Mouse (Mus musculus): ENCODE measurements around the gene Cwc25. TPM values are rescaled to one million over a fixed set of nuclear protein-coding genes. Genes with fewer than 3 reads are reported as not detected.

The Cwc25 gene
- 22.5 and 23.3 TPM in 2 replicates for polyA plus RNA-seq (2015; fragmentation: Nextera tagmentation; extraction: Ambion mirVana)

DNA sequence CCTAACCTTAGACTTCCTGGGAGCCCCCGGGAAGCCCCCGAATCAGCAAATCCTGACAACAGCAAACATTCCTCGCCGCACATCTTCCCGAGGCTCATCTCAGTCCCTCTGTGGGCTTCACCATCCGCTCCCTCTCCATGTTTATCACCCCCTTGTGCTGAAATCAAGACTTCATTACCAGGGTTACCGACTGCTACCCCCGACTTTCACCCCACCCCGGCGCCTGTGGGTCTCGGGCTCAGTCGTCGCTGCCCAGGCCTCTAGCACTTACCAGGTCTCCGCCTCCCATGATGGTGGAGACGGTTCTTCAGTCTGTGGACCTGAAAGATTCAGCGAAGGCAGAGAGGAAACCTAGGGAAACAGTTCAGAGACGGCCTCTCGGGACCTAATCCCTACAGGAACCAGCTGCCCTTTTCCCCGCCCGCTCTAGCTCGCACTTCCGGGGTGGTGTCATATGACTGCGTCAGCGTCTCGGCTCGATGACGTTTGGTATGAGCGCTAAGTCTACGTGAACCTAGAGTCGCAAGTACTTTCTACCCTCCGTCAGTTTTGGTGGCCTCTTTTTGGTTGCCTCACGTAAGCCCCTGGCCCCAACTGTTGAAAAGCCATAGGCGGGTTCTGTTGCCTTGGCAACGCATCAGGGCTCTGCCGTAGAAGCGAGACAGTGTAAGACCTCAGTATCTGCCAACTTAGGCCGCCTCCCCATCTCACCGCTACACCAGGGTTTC lies at the start of gene Cwc25:
TSS of gene Cwc25 (minus strand) at position 403 of the 728 bp plus-strand sequence.
- peaks cover 30% of the 10 kb centered on the region for H3K36me3 ChIP-seq
- H3K9ac ChIP-seq, result peak within 1 kb of the TSS; percentile 93
- H3K9me3 ChIP-seq, result no peaks in the 10 kb centered on the region
- peak; percentile 83 for ATAC-seq (ENCODE audit: insufficient number of reproducible peaks, insufficient read depth, low FRiP score, low TSS enrichment, low read depth)
- WGBS, result under 1% methylated on average over 38 of the region's 38 CpGs
- H3K27me3 ChIP-seq, result no peaks in the 10 kb centered on the region
- H3K4me1 ChIP-seq, result peaks cover 18% of the 10 kb centered on the region
- H3K27ac ChIP-seq, result peak within 1 kb of the TSS; percentile 95
- H3K4me2 ChIP-seq, result peak within 1 kb of the TSS; percentile 88
- peak within 1 kb of the TSS; percentile 93 for H3K4me3 ChIP-seq

GRCm38 (mm10) chr11:97815736-97816135 lies 49.4 kb upstream of the Cwc25 start:
- ATAC-seq (ENCODE audit: insufficient number of reproducible peaks, insufficient read depth, low FRiP score, low TSS enrichment, low read depth), result no peak
- peaks cover 80% of the 10 kb centered on the region for H3K4me1 ChIP-seq
- H3K4me2 ChIP-seq, result no peak overlapping the region
- H3K36me3 ChIP-seq, result peaks cover 75% of the 10 kb centered on the region
- no peaks in the 10 kb centered on the region for H3K27me3 ChIP-seq
- peak overlapping the region; percentile 58 for H3K27ac ChIP-seq
- no peaks in the 10 kb centered on the region for H3K9me3 ChIP-seq
- no peak overlapping the region for H3K4me3 ChIP-seq
- peak overlapping the region; percentile 44; the same call in 1 of the 2 replicates for H3K9ac ChIP-seq
- 51% methylated on average over 11 of the region's 11 CpGs for WGBS

DNA sequence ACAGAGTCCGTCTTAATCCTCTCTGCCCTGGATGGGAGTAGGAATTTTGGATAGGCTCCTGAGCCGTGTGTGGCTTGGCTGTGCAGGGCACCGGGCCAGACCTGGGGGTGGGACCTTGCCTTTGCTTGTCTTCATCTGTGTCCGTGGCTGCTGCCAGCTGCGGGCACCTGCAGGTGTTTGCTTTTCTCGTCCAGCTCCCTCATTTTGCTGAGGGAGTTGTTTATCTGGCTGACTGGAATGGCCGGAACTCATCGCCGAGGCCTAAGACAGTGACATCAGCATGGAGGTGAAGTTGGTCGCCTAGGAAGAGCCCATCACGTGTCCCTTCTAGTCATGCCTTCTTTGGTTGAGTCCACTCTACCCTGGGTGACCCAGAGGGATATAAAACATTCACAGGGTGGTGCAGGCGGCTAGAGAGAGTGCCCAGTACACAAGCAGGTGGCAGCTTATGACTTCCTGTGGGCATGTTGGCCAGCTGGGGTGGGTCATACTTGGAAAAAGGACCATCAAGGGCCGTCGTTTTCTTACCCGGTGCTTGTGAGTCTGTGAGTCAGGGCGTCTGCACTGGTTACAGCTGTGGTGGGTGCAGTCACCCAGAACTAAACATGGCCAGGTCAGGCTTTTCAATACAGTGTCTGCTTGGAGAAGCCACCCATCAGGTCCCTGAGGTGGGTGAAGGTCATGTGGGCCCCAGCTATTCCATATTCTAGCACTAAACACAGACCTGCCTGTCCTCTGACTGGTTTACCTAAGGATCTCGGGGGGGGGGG lies 47.6 kb upstream of the Cwc25 start:
- Histone ChIP-seq H3K27ac (no peak overlapping the region; the same call in 1 of the 2 replicates), H3K9me3 (no peaks in the 10 kb centered on the region), H3K27me3 (no peaks in the 10 kb centered on the region), H3K36me3 (peaks cover 70% of the 10 kb centered on the region), H3K4me2 (no peak overlapping the region), H3K9ac (0 out of 2 replicates have a peak overlapping the region, but pooled peaks have one; percentile 27), H3K4me1 (peaks cover 92% of the 10 kb centered on the region), H3K4me3 (no peak overlapping the region)
- no peak for ATAC-seq (ENCODE audit: insufficient number of reproducible peaks, insufficient read depth, low FRiP score, low TSS enrichment, low read depth)
- 80% methylated on average over 17 of the region's 17 CpGs for WGBS

DNA sequence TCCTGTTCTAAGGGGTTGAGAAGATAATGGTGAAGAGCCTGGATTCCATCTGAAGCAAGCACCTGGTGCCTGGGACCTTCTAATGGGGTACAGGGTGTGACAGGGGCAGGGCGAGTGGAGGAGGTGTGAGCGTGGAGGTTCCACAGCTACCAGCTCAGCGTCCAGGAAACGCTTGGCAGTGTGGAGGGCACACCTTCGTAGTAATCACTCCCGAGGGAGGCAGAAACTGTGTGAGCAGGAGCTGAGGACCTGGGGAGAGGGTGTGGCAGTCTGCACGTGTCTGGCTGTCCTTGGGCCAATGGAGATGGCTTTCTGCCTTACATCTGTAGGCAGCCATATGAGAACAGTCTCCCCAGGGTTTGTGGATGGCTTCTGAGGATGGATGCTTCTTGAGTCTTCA lies 46.7 kb upstream of the Cwc25 start:
- ATAC-seq (ENCODE audit: insufficient number of reproducible peaks, insufficient read depth, low FRiP score, low TSS enrichment, low read depth), result no peak
- H3K4me1 ChIP-seq, result peaks cover 92% of the 10 kb centered on the region
- H3K27me3 ChIP-seq, result no peaks in the 10 kb centered on the region
- WGBS, result 56% methylated on average over 7 of the region's 7 CpGs
- no peak overlapping the region for H3K4me3 ChIP-seq
- H3K9ac ChIP-seq, result 0 out of 2 replicates have a peak overlapping the region, but pooled peaks have one; percentile 27
- no peak overlapping the region for H3K4me2 ChIP-seq
- no peaks in the 10 kb centered on the region for H3K9me3 ChIP-seq
- H3K36me3 ChIP-seq, result peaks cover 70% of the 10 kb centered on the region
- H3K27ac ChIP-seq, result peak overlapping the region; percentile 22; the same call in 1 of the 2 replicates

DNA sequence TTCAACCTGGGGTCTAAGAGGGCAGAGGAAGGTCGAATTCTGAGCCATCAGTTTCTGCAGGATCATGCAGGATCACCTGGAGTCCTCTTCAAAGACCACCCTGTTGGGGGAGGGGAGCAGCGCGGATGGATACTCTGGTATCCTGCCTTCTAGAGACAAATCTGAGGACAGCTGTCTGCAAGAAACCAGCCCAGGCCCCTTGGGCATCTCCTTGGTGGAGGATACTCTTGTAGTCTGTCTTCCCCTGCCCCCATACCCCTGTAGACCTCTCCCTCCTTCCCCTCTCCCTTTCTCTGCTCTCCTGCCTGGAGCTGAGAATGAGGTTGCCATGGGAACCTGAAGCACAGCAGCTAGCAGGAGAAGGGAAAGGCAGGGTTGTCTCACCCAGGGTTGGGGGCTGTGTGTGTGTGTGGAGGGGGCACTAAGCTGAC lies 46.1 kb upstream of the Cwc25 start:
- ATAC-seq (ENCODE audit: insufficient number of reproducible peaks, insufficient read depth, low FRiP score, low TSS enrichment, low read depth), result no peak
- Histone ChIP-seq H3K9me3 (no peaks in the 10 kb centered on the region), H3K27ac (peak overlapping the region; percentile 22; the same call in 1 of the 2 replicates), H3K4me2 (peak overlapping the region; percentile 24), H3K27me3 (no peaks in the 10 kb centered on the region), H3K36me3 (peaks cover 69% of the 10 kb centered on the region), H3K4me3 (no peak overlapping the region), H3K9ac (peak overlapping the region; percentile 27; the same call in 1 of the 2 replicates), H3K4me1 (peaks cover 92% of the 10 kb centered on the region)
- 30% methylated on average over 3 of the region's 3 CpGs for WGBS

GRCm38 (mm10) chr11:97811569-97812362 lies 45.4 kb upstream of the Cwc25 start:
- Histone ChIP-seq H3K4me1 (peaks cover 90% of the 10 kb centered on the region), H3K27ac (0 out of 2 replicates have a peak overlapping the region, but pooled peaks have one; percentile 22), H3K27me3 (no peaks in the 10 kb centered on the region), H3K9me3 (no peaks in the 10 kb centered on the region), H3K9ac (0 out of 2 replicates have a peak overlapping the region, but pooled peaks have one; percentile 36), H3K4me3 (no peak overlapping the region), H3K4me2 (peak overlapping the region; percentile 24), H3K36me3 (peaks cover 71% of the 10 kb centered on the region)
- 28% methylated on average over 13 of the region's 13 CpGs for WGBS
- no peak for ATAC-seq (ENCODE audit: insufficient number of reproducible peaks, insufficient read depth, low FRiP score, low TSS enrichment, low read depth)

DNA sequence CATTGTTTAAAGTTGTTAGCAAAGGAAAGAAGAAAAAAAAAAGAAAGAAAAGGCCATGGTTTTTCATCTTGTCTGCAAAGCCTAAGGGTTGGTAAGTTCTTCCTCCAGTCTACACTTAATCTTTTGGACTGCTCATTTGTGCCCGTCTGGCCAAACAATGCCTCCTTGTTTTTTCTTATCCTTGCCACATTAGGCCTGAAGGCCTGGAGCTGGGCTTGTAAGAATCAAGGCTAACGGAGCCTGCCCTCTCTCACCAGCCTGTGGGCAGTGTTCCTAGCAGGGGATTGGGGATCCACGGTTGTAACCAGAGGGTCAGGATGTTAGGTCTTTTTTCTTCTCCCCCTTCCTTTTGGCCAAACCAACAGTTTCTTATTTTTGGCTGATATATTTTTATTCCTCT lies 44.6 kb upstream of the Cwc25 start:
- Histone ChIP-seq H3K36me3 (peaks cover 71% of the 10 kb centered on the region), H3K4me3 (no peak overlapping the region), H3K27ac (no peak overlapping the region), H3K4me2 (no peak overlapping the region), H3K9me3 (no peaks in the 10 kb centered on the region), H3K27me3 (no peaks in the 10 kb centered on the region), H3K4me1 (peaks cover 90% of the 10 kb centered on the region), H3K9ac (no peak overlapping the region)
- 21% methylated on average over 3 of the region's 3 CpGs for WGBS
- ATAC-seq (ENCODE audit: insufficient number of reproducible peaks, insufficient read depth, low FRiP score, low TSS enrichment, low read depth), result no peak

DNA sequence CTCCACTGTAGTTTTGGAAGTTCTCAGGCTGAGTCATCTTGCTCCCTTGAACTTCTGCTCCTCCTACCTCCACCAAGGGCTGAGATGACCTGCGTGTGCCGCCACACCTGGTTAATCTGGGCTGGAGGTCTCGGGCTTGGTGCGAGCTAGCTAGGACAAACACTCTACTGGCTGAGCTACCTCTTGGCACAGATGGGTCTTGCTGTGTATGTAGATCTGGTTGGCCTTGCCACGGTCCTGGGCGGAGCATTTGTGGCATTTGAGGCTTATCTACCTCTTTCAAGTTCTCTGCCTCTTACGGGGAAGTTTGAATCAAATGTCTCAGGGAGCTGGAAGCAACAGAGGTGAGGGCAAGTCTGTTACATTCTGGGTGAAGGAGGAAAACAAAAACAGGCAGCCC lies 44.0 kb upstream of the Cwc25 start:
- H3K4me2 ChIP-seq, result no peak overlapping the region
- no peaks in the 10 kb centered on the region for H3K27me3 ChIP-seq
- H3K4me1 ChIP-seq, result peaks cover 90% of the 10 kb centered on the region
- H3K27ac ChIP-seq, result no peak overlapping the region; the same call in 1 of the 2 replicates
- no peak overlapping the region for H3K4me3 ChIP-seq
- H3K9ac ChIP-seq, result no peak overlapping the region
- ATAC-seq (ENCODE audit: insufficient number of reproducible peaks, insufficient read depth, low FRiP score, low TSS enrichment, low read depth), result no peak
- WGBS, result 59% methylated on average over 7 of the region's 7 CpGs
- H3K9me3 ChIP-seq, result no peaks in the 10 kb centered on the region
- peaks cover 65% of the 10 kb centered on the region for H3K36me3 ChIP-seq

- H3K4me3 ChIP-seq, result no peak overlapping the region
Observed at GRCm38 (mm10) chr11:97809235-97810121, 43.1 kb upstream of the Cwc25 start.

DNA sequence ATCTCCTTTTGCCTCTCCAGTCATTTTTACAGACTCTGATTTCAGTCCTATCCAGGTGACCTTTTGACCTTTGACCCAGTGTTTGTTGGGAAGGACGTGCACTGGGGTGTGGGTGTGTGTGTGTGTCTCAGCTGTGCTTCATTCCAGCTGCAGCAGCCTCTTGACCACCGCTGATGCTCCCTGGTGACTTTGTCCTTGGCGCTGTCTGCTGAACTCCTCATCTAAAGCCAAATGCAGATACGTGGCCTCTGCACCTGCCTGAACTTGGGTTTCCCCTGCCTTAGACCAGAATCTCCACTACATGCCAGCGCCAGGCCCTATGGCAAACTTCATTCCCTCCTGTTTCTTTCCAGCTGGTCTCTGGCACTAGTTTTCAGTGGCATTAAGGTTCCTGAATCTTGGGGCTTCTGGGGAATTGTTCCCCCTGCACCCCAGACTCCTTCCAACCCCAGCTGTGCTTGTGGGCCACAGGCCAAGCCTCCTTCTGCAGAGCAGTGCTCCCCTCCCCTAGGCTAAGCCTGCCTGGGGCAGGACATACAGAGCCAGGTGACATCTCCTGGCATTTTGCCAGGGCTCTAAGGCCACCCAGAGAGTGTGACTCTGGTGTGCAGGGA lies 42.4 kb upstream of the Cwc25 start:
- 0 out of 2 replicates have a peak overlapping the region, but pooled peaks have one; percentile 7 for H3K4me2 ChIP-seq
- H3K27me3 ChIP-seq, result no peaks in the 10 kb centered on the region
- WGBS, result 32% methylated on average over 5 of the region's 5 CpGs
- H3K9ac ChIP-seq, result no peak overlapping the region
- H3K4me3 ChIP-seq, result no peak overlapping the region
- peaks cover 96% of the 10 kb centered on the region for H3K4me1 ChIP-seq
- peaks cover 52% of the 10 kb centered on the region for H3K36me3 ChIP-seq
- ATAC-seq (ENCODE audit: insufficient number of reproducible peaks, insufficient read depth, low FRiP score, low TSS enrichment, low read depth), result no peak
- no peaks in the 10 kb centered on the region for H3K9me3 ChIP-seq
- peak overlapping the region; percentile 73 for H3K27ac ChIP-seq

More at GRCm38 (mm10) chr11:97809235-97810121, 43.1 kb upstream of the Cwc25 start:
- Histone ChIP-seq H3K9ac (no peak overlapping the region), H3K9me3 (no peaks in the 10 kb centered on the region), H3K4me2 (no peak overlapping the region), H3K27ac (peak overlapping the region; percentile 73), H3K4me1 (peaks cover 91% of the 10 kb centered on the region), H3K36me3 (peaks cover 57% of the 10 kb centered on the region), H3K27me3 (no peaks in the 10 kb centered on the region)
- ATAC-seq (ENCODE audit: insufficient number of reproducible peaks, insufficient read depth, low FRiP score, low TSS enrichment, low read depth), result no peak
- 56% methylated on average over 7 of the region's 7 CpGs for WGBS

All from embryonic facial prominence, embryonic 13.5 days (tissue).